Mouse (Mus musculus) monocyte, adult 5-6 weeks (primary cell): Measurements from ENCODE around the gene Lrp11. TPM values are rescaled to one million over a fixed set of nuclear protein-coding genes. Genes with fewer than 3 reads are reported as not detected.
"Not testable (repeated sequence)": the region's sequence is repeated elsewhere in the genome, so short reads cannot be mapped to it uniquely, and the experiment has no call there.

Experiments
- ATAC-seq: fragments of 153-309, 156-312 bp; replicated peaks from 2 replicates; pipeline ENCODE4 v1.8.0; 2017; ENCODE audit warnings: mild to moderate bottlenecking; ENCODE audit not compliant: low TSS enrichment, insufficient number of reproducible peaks, severe bottlenecking, poor library complexity, low FRiP score
- total RNA-seq: library from RNA; stranded (forward); fragments of 200-1000, 200-491, 200-594 nt; gene quantifications from 3 replicates; pipeline ENCODE4 v1.2.3, GENCODE M21; 2017

Lrp11 gene
- 0.10 to 1.9 TPM in 2 of 3 replicates, not detected in the other for total RNA-seq

- peak; percentile 92 for ATAC-seq
These were observed at the start of gene Lrp11 for GRCm38 (mm10) chr10:7589592-7590233. Gene Lrp11 (plus strand): TSS chr10:7589800.

- no peak for ATAC-seq
These were observed 11.6 kb upstream of the Lrp11 start for GRCm38 (mm10) chr10:7578002-7578401.

- ATAC-seq, result no peak
These were observed 8.2 kb upstream of the Lrp11 start for GRCm38 (mm10) chr10:7581401-7581800.

GRCm38 (mm10) chr10:7582157-7582890 is 7.3 kb upstream of the Lrp11 start:
- ATAC-seq, result no peak

GRCm38 (mm10) chr10:7582891-7583557 is 6.6 kb upstream of the Lrp11 start:
- no peak for ATAC-seq

GRCm38 (mm10) chr10:7586771-7587170 is 2.8 kb upstream of the Lrp11 start:
- ATAC-seq, result no peak

GRCm38 (mm10) chr10:7590234-7590689 is 662 bp downstream of the Lrp11 start:
- no peak for ATAC-seq

GRCm38 (mm10) chr10:7590792-7591191 is 1.2 kb downstream of the Lrp11 start:
- ATAC-seq, result no peak

- ATAC-seq, result no peak
These were observed 5.2 kb downstream of the Lrp11 start for GRCm38 (mm10) chr10:7594797-7595196.

GRCm38 (mm10) chr10:7596251-7596650 is 6.7 kb downstream of the Lrp11 start:
- no peak for ATAC-seq

GRCm38 (mm10) chr10:7598177-7598576 is 8.6 kb downstream of the Lrp11 start:
- no peak for ATAC-seq

- peak; percentile 94 for ATAC-seq
These were observed 11.0 kb downstream of the Lrp11 start for GRCm38 (mm10) chr10:7600647-7601046.

GRCm38 (mm10) chr10:7605168-7605567 is 15.6 kb downstream of the Lrp11 start:
- ATAC-seq, result no peak

- no peak for ATAC-seq
These were observed 16.8 kb downstream of the Lrp11 start for GRCm38 (mm10) chr10:7606437-7606836.

- 0 out of 2 replicates have a peak, but pooled peaks have one; percentile 5 for ATAC-seq
These were observed 19.0 kb downstream of the Lrp11 start for GRCm38 (mm10) chr10:7608611-7609010.

GRCm38 (mm10) chr10:7611647-7612046 is 22.0 kb downstream of the Lrp11 start:
- ATAC-seq, result no peak

GRCm38 (mm10) chr10:7612210-7612609 is 22.6 kb downstream of the Lrp11 start:
- ATAC-seq, result not testable (repeated sequence)

- no peak for ATAC-seq
These were observed 25.2 kb downstream of the Lrp11 start for GRCm38 (mm10) chr10:7614834-7615233.

GRCm38 (mm10) chr10:7617146-7617545 is 27.5 kb downstream of the Lrp11 start:
- not testable (repeated sequence) for ATAC-seq
